Mouse (Mus musculus): ENCODE data around the gene Krba1. TPM values are rescaled to one million over a fixed set of nuclear protein-coding genes. Genes with fewer than 3 reads are reported as not detected.
A peak's percentile ranks its signal among the peaks of the same experiment; 100 is the strongest.

Gene Krba1
- total RNA-seq, 2 experiments from 2014 or later = 19.2 to 37.3 TPM

- DNase-seq = no peak
Measured at GRCm38 (mm10) chr6:48424074-48424473, 28.7 kb downstream of the Krba1 start.

- no peak for DNase-seq
Measured at GRCm38 (mm10) chr6:48426956-48427355, 31.6 kb downstream of the Krba1 start.

- no peak for DNase-seq
Measured at GRCm38 (mm10) chr6:48428769-48429557, 33.6 kb downstream of the Krba1 start.

GRCm38 (mm10) chr6:48430748-48431147 lies 35.4 kb downstream of the Krba1 start:
- DNase-seq = no peak

- no peak for DNase-seq
Measured at GRCm38 (mm10) chr6:48432893-48433816, 37.8 kb downstream of the Krba1 start.

GRCm38 (mm10) chr6:48434651-48435050 lies 39.3 kb downstream of the Krba1 start:
- DNase-seq = no peak

GRCm38 (mm10) chr6:48435111-48435510 lies 39.7 kb downstream of the Krba1 start:
- DNase-seq = no peak

- DNase-seq = no peak
Measured at GRCm38 (mm10) chr6:48435706-48436349, 40.4 kb downstream of the Krba1 start.

- no peak for DNase-seq
Measured at GRCm38 (mm10) chr6:48437679-48438376, 42.4 kb downstream of the Krba1 start.

- no peak for DNase-seq
Measured at GRCm38 (mm10) chr6:48438475-48439125, 43.2 kb downstream of the Krba1 start.

- DNase-seq = peak in 1 of 2 experiments; percentile 37
Measured at GRCm38 (mm10) chr6:48439654-48440053, 44.3 kb downstream of the Krba1 start.

- no peak for DNase-seq
Measured at GRCm38 (mm10) chr6:48440306-48441014, 45.1 kb downstream of the Krba1 start.

- peak; percentile 97 to 99 for DNase-seq
Measured at GRCm38 (mm10) chr6:48443592-48444309, 48.4 kb downstream of the Krba1 start.

GRCm38 (mm10) chr6:48444310-48445180 lies 49.2 kb downstream of the Krba1 start:
- DNase-seq = peak; percentile 86 to 94

- peak; percentile 71 to 76 for DNase-seq
Measured at GRCm38 (mm10) chr6:48445181-48446101, 50.1 kb downstream of the Krba1 start, which contains the start of gene Zfp467. Gene Zfp467 (minus strand): TSS chr6:48445825.

GRCm38 (mm10) chr6:48446256-48446655 lies 50.9 kb downstream of the Krba1 start:
- DNase-seq = peak in 1 of 2 experiments; percentile 39

- DNase-seq = no peak
Measured at GRCm38 (mm10) chr6:48446896-48447295, 51.5 kb downstream of the Krba1 start.

GRCm38 (mm10) chr6:48447929-48448328 lies 52.5 kb downstream of the Krba1 start, which contains the start of gene Sspo:
Gene Sspo (plus strand): TSS chr6:48448229.
- DNase-seq = no peak

Data from adrenal gland, postnatal 36 days (tissue).